Mouse (Mus musculus) monocyte, adult 5-6 weeks (primary cell): ENCODE data around the gene H2-Eb2. TPM values are rescaled to one million over a fixed set of nuclear protein-coding genes. Genes with fewer than 3 reads are reported as not detected.
"Not testable (repeated sequence)": the region's sequence is repeated elsewhere in the genome, so short reads cannot be mapped to it uniquely, and the experiment has no call there.

ENCODE experiments used
- ATAC-seq: fragments of 153-309, 156-312 bp; replicated peaks from 2 replicates; pipeline ENCODE4 v1.8.0; 2017; ENCODE audit warnings: mild to moderate bottlenecking; ENCODE audit not compliant: low TSS enrichment, insufficient number of reproducible peaks, severe bottlenecking, poor library complexity, low FRiP score
- total RNA-seq: library from RNA; stranded (forward); fragments of 200-1000, 200-491, 200-594 nt; gene quantifications from 3 replicates; pipeline ENCODE4 v1.2.3, GENCODE M21; 2017

Gene H2-Eb2
- total RNA-seq, 1 experiment from 2014 or later = 11.5 TPM

DNA sequence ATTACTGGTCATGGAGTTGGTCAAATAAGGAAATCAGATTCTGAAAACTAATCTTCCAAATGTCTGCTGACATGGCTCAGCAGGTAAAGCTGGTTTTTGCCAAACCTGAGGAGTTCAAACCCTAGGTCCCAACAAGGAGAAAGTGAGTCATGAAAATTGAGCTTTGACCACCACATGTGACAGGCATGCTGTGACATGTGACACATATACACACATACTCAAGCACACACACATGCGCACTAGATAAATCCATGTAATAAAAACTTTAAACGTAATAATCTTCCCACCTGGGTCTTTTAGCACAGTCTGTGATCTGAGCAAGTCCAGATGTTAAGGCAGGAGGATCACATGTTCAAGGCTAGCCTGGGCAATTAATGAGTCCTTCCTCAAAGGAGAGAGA lies 21.7 kb upstream of the H2-Eb2 start:
- no peak for ATAC-seq

DNA sequence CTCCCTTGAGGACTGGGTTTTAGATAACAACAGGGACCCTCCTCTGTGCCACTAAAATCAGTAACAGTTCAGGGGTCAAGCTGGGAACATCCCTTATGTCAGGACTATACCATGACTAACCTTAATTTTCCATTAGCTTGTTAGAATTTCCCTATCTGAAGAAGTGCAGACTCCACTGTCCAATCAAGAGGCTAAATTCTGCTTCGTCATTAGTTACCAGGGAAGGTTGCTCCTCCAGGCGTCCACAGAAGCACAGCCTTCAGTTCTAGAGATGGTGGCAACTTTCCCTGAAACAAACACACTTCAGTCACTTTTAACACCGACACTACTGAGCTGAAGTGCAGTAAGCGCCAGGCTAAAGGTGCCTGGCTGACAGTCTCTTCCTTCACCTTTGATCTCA lies 20.7 kb upstream of the H2-Eb2 start:
- ATAC-seq = peak; percentile 38

DNA sequence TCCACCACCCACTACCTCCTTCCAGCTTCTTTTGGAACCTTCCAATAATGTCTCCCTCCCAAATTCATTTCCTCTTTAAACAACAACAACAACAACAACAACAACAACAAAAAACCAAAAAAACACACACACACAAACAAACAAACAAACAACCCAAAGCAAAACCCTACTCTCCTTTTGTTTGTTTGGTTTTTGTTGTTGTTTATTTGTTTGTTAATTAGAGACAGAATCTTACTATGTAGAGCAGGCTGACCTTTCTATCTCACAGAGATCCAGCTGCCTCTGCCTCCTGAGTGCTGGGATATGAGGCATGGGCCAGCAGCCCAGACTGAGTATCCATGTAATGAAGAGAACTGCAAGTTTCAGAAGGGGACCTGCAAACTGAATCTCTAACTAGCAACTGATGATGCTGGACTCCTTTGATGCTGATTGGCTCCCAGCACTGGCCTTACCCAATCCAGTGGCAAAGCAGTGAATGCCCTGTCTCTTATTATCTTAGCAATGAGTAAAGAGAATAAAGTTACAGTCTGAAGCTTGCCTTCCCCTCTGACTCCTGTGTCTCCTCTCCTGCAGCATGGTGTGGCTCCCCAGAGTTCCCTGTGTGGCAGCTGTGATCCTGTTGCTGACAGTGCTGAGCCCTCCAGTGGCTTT lies 20.0 kb upstream of the H2-Eb2 start, which contains the start of gene H2-Eb1:
TSS of gene H2-Eb1 (plus strand) at position 488 of the 651 bp plus-strand sequence.
- peak; percentile 71 for ATAC-seq

DNA sequence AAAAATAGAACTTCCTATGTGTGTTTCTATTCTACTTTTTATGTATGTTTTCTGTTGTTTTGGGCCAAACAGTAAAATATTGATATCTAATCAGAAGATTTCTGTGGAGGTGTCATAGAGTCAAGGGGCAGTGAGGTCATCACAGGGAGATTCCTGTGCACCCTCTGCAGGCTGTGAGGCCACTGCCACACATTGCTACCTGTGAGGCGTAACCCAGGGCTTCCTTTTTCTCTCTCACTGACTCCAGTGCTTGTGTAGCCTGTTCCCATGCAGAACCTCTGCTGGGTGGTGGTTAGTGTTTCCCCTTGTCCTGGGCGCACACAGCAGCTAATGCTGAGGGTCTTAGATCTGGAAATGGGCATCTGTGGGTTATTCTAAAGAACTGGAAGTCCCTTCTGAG lies 19.1 kb upstream of the H2-Eb2 start:
- ATAC-seq = no peak

DNA sequence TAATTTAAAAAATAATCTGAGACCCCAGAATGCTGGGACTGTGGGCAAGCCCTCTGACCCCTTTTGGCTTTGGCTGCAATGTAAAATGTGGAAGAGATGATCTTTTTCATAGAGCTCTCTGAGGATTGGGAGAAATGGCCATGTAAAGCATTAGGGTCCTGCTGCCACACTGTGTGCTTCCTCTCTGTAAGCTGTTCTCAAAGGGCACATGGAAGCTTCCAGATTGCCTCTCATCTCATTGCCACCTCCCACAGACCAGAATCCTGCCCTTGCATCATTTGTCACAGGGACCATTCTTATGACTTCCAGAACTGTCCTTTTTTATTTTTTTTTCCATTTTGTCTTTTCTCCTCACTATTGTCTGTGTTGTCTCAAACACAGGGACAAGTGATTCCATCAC lies 18.2 kb upstream of the H2-Eb2 start:
- no peak for ATAC-seq

DNA sequence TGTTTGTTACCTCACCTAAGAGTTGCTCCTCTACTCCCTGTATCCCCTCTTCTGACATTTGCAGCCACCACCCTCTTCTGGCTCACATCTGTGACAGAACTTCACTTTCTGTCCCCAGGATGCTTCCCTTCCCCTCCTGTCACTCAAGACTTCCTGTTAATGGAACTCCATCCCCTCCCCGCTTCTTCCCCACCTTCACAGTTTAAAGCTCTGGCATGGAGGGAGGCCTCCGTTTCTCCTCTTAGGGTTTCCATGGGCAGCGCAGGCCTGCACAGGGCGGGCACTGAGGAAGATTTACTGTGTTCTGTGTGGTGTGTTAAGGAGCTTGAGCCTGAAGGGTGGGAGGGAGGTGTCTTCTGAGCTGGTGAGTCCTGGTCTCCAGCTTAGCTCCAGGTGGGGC lies 17.3 kb upstream of the H2-Eb2 start:
- no peak for ATAC-seq

DNA sequence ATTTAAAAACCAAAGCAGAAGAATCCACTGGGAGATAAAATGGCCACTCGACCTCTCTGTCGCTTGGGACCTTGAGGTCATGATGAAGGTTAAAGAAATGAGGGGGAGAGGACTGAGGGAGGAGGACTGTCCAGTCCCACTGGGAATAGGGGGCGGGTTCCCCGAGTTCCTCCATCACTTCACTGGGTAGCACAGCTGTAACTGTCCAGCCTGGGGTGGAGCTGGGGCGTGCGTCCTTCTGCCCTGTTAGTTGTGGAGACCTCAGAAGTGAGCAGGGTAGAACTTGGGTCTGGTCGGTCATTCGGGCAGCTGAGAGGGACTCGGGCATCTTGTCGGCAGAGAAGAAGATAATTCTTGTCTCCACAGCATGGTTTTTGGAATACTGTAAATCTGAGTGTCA lies 16.2 kb upstream of the H2-Eb2 start:
- ATAC-seq = no peak

DNA sequence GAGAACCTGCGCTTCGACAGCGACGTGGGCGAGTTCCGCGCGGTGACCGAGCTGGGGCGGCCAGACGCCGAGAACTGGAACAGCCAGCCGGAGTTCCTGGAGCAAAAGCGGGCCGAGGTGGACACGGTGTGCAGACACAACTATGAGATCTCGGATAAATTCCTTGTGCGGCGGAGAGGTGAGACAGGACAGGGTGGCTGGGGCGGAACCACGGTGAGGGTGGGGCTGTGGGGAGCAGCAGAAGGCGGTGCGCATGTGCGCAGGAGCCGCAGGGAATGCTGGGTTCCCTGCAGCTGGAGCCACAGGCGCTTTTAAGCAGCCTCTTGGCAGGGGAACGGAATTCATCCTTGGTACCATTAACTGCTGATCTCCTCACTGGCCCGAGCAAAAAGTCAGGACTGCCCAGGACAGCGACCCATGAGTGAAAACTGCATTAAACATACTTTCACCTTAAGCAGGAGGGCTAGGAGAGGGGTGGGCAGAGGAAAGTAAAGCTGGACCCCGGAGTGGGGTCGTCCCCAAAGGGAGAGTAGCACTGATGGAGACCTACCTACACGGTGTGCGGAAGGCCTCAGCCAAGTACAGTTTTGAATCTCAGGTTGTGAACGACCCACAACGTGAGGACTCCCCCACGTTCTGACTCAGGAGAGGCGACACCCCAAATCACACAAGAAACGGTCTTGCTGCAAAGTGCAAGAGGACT lies 15.6 kb upstream of the H2-Eb2 start:
- ATAC-seq = peak; percentile 30; the same call in 1 of the 2 replicates

DNA sequence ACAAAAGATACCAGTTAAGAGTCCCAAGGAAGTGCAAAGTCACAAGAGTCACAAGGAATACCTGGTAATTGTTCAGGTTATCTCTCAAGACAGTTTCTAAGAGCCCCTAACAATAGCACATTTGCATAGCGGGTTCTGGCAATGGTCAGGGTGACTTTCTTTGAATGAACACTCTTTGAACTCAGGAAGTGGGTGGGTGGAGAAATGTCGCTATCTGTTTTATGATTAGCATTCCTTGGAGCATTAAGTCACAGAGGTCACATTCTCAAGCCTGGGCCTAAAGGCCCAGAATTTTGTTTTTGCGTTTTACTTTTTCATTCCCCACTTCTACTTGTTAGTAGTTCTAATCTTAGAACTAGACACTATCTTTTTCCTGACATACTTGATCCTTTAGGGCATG lies 14.9 kb upstream of the H2-Eb2 start:
- not testable (repeated sequence) for ATAC-seq

DNA sequence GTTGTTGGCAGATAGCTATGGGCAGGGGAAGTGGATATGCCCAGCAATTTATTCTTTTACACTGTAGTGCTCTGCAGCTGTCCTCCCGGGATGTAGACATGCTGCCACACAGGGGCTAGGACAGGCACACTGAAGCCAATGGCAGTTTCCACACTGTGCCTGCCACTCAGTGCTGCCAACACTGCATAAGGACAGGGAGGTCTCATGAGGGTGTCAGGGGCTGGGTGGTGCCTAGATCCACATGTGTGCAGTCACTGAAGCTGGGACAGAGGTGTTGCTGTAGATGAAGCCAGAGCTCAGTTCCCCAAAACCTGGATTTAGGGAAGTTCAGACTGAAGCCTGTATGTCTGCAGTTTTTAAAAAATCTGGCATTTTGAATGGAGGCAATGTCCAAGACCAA lies 13.3 kb upstream of the H2-Eb2 start:
- ATAC-seq = peak; percentile 32

DNA sequence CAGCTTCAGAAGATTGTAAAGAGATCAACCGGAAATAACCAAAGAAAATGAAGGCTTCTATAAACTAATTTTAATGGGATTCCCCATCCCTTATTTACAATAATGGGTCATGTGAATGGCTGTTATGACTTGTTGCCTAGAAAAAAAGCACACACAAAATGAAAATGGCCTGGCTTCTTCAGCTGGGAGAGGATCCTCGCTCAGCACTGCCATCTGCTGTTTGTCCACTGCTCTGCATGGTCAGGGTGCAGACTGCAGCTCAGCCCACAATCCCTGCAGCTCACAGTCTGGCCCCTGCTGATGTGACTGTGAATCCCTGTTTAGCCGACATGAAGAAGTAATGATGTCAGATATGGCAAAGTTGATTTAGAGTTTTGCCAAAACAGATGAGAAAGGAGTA lies 12.1 kb upstream of the H2-Eb2 start:
- ATAC-seq = peak; percentile 78

DNA sequence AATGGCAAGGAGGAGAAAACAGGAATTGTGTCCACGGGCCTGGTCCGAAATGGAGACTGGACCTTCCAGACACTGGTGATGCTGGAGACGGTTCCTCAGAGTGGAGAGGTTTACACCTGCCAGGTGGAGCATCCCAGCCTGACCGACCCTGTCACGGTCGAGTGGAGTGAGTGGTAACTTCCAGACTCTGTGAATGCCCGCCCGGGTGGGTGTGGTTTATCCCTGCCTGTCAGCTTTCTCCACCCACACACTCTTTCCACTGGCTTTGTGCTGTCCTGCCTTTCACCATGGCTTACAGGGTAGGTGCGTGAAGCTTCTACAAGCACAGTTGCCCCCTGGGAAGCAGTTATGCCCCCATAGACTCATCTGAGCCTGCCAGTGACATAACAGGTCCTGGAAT lies 11.2 kb upstream of the H2-Eb2 start:
- no peak for ATAC-seq

DNA sequence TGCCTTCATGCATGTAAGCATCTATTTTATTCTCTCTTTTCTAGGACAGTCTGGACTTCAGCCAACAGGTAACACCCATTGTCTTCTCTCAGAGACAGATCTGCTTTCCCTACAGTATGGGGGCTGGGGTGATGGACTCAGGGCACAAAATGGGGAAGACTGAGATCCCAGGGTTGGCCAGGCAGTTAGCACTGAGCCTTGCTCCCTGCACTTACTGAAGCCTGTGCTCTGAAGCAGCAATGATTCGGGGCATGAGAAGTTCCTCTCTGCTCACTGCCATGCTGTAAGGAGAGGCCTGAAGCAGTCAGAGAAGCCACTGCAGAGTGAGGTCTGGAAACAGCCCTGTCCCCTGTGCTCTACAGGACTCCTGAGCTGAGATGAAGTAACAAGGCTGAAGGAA lies 10.0 kb upstream of the H2-Eb2 start:
- no peak for ATAC-seq

DNA sequence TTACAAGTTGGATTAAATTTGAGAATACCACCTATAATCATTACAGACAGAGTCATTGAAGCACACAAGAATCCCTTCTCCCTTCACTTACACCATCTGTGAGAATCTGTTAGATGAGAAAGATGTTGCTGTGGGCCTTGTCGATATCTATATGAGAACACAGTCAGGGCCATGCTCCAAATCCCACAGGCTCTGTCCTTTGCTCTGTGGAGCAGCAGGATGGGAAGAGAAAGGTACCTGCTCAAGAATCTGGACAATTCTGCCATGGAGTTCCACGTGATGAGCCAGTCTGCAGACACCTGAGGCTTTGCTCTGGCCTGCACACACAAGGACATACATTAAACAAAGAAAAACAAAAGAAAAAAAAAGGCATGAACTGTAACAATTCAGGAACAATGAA lies 8.8 kb upstream of the H2-Eb2 start:
- ATAC-seq = no peak

DNA sequence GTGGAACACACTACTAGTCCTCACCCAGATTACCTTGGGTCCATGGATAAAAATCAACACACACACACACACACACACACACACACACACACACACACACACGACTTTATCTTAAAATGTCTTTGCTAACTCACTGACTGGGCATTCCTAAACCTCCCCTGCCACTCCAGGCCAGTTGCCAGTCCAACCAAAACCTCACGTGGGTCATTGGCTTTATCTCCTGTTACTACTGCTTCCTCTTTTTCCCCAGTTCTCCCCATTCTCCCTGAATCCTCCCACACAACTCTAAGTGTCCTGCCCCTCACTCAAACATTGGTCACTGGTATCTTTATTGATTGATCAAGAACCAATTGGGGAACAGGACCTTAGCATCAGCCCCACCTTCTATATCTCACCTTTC lies 8.2 kb upstream of the H2-Eb2 start:
- ATAC-seq = no peak

DNA sequence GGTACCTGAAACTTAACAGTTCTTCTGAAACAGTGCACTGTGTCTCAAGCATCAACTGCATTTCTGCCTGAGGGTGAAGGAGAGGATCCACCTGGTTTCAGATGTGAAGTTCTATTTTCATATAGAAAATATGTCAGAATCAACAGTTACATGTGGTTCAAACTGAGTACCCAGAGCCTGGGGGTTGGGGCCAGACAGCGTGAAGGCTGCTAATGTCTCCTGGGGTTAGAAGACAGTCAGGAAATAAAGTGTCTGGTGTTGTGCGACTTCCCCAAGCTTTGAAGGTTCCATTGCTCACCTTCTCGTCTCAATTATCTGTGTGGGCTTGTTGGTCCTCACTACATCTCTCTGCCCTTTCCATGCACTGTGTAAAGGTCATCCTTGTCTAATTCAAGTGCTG lies 908 bp downstream of the H2-Eb2 start:
- no peak for ATAC-seq

DNA sequence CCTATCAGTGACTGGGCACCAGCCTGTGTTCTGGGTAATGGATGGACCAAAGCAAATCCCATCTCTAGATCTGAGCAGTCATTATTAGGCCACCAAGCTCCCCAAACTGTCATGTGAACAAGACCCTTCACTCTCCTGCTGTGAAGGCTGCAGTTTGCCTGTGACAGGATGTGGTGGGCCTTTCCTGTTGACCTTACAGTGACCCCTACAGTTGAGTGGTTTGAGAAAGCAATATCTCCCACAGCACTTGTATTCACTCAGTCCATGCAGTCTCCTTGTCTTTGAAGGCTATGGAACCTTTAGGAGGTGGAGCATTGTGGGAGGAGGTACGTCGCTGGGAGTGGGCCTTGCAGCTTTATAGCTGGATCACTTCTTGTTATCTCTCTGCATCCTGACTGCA lies 4.3 kb downstream of the H2-Eb2 start:
- ATAC-seq = peak; percentile 45; the same call in 1 of the 2 replicates

DNA sequence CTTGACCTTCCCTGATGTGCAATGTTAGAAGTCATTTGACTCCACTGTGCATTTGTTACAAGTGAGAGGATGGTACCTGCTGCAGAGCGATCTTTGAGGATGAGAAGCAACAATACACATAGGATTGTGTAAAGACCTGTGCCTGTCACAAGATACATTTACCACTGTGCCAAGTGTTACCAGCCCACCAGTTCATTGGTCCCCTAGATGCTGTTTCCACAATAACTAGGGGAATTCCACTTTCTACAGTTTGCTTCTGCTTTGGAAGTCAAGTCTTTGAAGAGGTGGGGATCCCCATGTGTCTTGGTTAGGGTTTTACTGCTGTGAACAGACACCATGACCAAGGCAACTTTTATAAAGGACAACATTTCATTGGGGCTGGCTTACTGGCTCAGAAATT lies 5.7 kb downstream of the H2-Eb2 start:
- no peak for ATAC-seq

DNA sequence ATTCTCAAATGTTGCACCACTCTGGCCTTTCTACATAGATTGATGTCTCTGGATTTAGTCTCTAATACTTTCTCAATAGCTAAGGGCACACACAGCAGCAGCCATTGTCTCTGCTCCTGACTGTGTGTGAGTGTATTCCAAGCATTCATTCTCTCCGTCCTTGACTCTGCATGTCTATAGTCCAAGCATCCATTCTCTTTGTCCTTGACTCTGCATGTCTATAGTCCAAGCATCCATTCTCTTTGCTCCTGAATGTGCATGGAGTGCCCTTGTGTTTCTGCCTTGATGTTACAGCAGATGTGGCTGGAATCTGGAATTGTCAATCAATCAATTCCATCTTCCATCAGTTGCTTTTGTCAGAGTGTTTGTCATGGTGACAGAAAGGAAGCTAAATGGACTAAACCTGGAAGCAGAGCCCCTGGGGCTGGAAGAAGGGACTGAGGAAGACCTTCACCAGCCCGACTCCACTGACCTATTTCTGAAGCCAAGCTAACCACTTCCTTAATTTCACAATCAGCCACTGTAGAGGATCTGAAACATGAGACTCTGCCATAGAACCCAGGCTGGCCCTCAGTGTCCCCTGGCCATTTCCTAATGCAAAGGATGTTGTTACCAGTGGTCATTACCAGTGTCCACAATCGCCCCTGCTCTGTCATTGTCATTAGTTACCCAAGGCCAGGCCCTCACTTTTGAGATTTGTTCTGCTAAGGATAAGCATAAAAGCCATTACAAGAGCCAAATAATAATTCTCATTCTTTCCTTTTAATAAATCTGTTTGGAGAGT lies 15.3 kb downstream of the H2-Eb2 start:
- ATAC-seq = peak; percentile 91

DNA sequence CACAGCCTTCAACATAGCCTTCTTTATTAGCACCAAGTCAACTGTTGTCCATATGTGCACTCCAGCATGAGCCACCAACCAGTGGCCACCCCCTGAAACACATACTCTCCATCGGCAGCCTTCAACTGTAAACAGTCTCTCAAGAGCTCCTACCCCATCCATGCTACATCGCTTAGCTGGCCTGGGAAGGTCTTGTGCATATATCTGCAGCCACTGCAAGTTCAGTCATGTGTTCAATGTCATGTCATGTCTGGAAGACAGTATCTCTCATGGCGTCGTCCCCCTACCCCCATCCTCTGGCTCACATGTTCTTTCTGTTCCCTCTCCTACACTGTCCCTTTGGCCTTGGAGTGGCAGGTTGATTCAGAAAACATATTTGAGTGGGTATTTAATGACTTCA lies 19.4 kb downstream of the H2-Eb2 start:
- no peak for ATAC-seq
